Mouse (Mus musculus): Measurements from ENCODE around the gene Cep164. TPM values are rescaled to one million over a fixed set of nuclear protein-coding genes. Genes with fewer than 3 reads are reported as not detected.

Cep164 gene
- total RNA-seq, 2 experiments from 2014 or later, result 9.6 to 12.0 TPM

DNA sequence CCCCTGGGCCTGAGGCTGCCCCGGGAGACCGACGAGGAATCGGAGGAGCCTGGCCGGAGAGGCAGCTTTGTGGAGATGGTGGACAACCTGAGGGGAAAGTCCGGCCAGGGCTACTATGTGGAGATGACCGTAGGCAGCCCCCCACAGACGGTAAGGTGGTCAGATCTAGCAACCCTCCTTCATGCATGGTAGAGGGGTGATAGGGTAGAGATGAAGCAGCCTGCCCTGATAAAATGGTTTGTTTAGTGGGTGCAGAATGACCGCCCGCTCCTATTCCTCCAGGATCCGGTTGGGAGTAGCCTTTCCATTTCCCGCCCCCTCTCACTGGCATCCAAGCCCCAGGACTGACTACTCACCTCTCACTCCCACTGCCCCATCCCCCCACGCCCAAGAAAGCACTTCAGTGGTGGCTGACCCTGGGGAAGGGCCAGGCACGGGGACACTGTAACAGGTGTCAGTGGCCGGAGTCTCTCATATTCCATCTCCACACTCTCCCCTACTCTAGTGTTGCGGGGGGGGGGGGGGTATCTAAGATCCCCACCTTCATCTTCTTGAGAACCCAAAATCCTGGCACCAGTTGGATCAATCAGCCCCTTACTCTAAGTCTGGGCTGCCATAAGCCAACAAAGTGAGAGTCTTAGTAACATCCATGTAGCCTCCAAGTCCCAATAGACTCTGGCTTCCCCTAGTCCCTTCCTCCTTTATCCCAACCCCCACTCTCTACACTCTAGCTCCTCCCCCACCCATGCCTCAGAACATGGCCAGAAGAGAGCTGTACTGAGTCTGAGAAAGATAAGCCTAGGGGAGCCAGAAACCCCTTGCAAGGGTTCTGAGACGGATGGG is 10.9 kb upstream of the Cep164 start:
- no peak for DNase-seq (ENCODE audit: low spot score in 2 of 2)

DNA sequence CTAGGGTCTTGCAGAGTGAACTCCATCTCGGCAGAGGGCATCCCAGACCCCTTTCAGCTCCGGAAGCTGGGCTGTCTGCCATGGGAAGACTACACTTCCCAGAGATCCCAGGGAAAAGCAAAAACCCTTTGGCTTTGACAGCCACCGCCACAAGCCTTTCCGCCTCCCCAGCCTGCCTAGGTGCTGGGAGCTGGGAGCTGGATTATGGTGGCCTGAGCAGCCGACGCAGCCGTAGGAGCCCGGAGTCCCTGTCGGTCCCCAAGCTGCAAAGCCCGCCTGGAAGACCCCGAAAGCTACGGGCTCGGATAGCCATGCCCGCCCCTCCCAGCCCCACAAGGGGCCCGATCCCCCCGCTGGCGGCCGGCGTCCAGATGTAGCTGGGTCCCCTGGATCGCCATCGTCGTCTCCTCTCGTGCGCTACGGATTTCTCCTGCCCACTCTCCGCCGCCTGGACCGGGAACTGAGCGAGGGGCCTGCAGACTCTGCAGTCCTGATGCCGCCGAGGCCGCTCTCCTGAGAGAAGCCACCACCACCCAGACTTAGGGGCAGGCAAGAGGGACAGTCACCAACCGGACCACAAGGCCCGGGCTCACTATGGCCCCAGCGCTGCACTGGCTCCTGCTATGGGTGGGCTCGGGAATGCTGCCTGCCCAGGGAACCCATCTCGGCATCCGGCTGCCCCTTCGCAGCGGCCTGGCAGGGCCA is 10.1 kb upstream of the Cep164 start, which contains the start of gene Bace1:
Gene Bace1, plus strand, starts transcription at position 147 of the 705 bp plus-strand sequence.
- peak; percentile 67 to 68 for DNase-seq (ENCODE audit: low spot score in 2 of 2)

DNA sequence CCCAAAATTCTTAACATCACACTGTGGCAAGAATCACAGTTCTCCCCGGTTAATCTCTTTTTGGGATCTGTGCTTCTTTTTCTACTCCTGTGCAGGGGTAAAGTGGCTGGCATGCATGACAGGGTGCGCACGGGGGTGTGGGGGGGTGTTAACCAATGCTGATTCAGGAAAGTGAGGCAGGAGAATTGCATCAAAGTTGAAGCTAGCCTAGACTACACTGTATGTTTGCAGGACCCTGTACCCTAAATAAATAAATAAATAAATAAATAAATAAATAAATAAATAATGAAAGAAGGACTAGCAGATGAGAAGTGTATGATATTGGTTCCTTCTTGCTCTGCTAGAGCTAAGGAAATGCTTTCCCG is 9.6 kb upstream of the Cep164 start:
- DNase-seq (ENCODE audit: low spot score in 2 of 2), result no peak

DNA sequence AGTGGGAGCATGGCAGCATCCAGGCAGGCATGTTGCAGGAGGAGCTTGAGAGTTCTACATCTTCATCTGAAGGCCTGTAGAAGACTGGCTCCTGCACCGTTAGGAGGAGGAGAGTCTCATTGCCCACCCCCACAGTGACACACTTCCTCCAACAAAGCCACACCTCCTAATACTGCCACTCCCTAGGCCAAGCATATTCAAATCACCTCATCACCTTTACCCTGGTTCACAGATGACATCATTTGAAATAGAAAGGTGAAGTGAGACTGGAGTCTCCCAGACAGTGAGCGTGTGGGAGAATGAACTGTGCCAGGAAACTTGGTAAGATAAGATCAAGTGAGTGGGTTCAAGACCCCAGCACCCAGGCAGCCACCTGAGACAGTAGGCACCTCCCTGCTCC is 5.0 kb upstream of the Cep164 start:
- no peak for DNase-seq (ENCODE audit: low spot score in 2 of 2)

DNA sequence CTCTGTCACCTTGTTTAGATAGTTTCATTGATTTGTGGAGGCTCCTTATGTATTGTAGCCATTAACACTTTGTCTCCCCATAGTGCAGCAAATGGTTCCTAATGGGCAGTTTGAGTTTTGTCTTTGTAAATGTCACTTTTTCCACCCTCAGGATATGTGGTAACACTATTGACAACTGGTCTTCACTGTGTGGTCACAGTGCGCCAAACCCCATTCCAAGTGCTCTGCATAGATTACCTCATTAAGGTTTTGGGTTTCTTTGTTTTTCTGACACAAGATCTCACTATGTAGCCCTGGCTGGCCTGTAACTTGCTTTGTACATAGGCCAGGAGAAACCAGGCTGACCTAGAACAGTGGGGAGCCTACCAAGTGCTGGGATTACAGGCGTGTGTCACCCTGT is 4.4 kb upstream of the Cep164 start:
- no peak for DNase-seq (ENCODE audit: low spot score in 2 of 2)

DNA sequence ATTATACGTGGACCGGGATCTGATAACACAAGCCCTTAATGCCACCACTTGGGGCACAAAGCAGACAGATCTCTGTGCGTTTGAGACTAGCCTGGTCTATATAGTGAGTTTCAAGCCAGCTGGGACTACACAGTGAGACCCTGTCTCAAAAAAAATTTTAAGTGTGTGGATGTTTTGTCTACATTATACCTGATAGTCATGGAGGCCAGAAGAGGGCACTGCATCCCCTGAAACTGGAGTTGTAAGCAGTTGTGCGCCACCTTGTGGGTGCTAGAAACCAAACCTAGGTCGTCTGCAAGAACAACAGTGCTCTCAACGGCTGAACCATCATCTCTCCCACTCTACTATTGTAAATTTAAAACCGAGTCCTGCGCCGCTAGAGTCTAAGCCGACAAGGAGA is 616 bp upstream of the Cep164 start:
- peak in 1 of 2 experiments; percentile 60 for DNase-seq (ENCODE audit: low spot score in 2 of 2)

DNA sequence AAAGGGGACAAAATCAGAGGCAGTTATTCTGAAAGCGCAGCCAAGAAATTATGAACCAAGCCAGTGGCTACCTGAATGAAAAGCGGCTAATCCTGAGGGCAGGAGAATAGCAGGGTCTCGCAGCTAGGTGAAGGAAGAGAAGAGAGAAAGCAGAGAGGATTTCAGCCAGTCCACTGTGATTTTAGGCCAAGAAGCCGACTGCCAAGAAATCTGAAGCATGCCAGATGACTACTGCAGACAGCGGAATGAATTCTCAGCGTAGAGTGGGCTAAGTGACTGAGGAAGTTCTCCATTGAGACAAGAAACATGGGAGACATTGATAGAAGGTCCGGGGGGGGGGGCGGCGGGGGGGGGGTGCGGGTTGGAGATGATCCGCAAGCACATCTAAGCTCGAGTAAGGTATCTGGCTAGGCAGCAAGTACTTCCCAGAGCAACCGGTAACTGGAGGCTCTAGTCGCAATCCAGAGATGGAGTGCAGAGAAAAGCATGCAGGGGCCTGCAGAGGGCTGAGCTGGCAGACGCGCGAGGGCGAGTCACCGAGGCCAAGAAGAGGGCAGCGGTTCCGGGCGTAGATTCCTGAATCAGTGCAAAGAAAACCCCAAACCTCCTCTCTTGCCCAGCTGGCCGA is 714 bp downstream of the Cep164 start:
- DNase-seq (ENCODE audit: low spot score in 2 of 2), result peak in 1 of 2 experiments; percentile 43

DNA sequence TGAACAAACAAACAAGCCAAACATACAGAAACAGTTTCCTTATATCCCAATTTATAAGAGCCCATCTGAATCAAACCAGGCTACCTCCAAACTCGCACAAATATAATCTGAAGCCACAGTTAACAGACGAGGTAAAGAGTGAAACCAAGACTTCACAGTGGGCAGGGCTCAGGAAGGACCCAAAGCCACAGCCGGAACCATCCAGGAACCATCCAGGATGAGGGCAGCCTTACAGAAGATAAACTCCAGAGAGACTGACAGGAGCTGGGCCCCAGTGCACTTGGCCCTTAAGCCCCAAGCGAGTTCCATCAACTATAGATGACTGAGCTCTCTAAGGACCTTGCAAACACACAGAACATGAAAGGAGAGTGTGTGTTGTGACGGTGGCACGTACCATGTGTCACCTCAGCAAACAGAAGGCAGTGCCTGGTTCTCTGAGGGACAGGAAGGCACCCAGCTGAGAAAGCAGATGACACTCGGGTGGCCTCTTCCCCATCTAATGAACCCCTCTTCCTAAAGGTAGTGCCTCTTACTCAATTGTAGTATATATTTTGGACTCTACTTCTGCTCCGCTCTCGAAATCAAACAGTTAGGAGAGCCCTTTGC is 10.0 kb downstream of the Cep164 start:
- no peak for DNase-seq (ENCODE audit: low spot score in 2 of 2)

DNA sequence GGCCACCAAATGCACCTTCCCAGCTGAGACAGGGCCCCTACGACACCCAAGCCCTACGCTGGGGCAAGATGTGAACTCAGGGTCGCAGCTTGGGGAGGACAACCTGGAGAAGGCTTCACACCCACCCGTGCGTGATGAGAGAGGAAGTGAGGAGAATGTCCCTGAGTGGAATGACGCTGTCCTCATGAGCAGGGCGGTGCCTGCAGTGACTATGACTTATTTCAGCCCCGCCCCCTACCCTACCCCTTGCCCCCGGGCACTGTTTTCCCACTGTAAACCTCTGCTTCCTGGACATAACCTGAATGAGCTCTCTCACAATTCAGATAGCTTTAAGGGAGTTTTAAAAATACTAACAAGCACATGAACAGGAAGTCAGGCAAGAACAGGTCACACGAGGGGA is 13.0 kb downstream of the Cep164 start:
- no peak for DNase-seq (ENCODE audit: low spot score in 2 of 2)

DNA sequence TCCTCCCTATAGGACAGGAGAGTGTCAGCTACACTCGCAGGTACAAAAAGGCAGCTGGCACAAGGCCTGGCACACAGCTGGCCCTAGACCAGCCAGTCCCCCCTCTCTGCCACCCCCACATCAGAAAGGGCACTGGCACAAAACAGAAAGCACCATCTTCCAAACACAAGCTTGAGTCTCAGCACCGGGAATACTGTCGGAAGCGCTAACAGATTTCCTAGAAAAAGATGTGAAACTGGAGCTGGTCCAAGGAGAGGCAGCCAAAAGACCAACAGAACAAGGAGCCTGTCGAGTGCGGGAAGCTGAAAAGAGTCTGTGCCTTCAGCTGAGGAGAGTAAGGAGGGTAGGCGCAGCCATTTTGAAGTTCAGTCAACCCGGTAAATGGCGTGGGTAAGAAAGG is 13.4 kb downstream of the Cep164 start:
- DNase-seq (ENCODE audit: low spot score in 2 of 2), result no peak

DNA sequence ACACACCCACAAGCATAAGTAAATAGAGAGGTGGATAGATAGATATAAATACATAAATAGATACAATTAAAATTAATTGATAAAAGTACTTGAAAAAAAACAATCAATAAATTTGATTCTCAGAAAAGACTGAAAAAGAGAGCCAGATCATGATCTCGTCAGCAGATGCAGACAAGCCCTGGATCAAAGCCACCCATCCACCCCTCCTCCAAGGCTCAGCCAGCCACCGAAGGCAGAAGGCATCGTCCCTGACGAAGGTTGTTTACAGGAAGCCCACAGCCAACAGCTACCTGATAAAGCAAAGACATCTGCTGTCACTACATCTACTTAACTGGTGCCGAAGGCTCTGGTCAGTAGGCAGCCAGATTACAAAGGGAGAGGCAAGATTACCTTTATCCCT is 16.5 kb downstream of the Cep164 start:
- DNase-seq (ENCODE audit: low spot score in 2 of 2), result no peak

DNA sequence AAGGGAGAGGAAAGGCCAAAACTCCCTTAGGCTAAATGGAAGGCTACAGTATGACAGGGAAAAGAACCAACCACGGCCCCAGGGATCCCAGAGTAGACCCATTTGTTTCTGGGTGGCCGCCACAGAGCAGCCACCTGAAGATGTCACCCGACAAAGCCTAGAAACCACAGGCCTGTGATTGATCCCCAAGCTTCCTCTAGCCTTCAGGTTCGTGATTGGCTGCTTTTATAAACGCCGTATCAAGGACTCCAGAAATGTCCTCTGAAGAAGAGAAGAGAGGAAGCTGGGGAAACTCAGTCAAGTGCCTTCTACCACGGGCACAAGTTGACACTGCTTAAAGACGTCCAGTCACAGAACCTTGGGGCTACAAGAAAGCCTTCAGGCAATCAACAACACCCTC is 20.7 kb downstream of the Cep164 start:
- DNase-seq (ENCODE audit: low spot score in 2 of 2), result no peak

DNA sequence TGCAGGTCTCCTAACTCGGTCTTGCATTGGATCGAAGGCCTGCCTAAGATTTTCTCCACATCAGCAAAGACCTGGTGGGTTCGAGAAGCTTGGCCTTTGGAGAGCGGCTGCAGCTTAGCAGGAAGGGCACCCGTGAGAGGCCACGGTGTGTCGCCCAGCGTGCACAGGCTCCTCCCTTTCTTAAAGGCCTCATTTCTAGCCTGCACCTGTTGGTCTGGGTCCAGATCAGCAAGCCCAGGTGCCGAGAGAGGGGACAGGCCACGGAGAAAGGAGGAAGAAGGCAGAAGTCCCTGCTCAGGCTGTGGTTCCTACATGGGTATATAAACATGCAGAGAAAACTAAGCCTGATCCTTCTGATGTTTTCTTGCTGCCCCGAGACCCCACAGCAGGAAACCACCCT is 21.2 kb downstream of the Cep164 start:
- DNase-seq (ENCODE audit: low spot score in 2 of 2), result no peak

DNA sequence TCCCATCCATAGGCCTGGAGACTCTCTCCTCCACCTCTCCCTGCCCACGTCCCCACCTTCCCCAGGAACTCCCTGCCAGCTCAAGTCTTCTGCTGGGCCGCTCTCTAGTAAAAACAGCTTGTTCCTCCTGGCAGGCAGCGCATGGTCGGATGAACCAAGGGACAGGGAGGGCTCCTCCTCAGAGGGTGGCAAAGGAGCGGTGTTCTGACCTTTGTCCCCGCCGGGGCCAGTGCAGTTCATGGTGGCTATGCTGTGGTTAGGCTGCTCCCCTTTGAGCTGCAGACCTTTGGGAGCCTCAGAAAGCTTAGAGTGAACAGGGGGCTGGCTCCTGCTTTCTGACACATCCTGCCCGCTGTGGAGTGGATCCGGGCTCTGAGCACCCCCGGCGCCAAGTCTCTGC is 21.6 kb downstream of the Cep164 start:
- DNase-seq (ENCODE audit: low spot score in 2 of 2), result no peak

DNA sequence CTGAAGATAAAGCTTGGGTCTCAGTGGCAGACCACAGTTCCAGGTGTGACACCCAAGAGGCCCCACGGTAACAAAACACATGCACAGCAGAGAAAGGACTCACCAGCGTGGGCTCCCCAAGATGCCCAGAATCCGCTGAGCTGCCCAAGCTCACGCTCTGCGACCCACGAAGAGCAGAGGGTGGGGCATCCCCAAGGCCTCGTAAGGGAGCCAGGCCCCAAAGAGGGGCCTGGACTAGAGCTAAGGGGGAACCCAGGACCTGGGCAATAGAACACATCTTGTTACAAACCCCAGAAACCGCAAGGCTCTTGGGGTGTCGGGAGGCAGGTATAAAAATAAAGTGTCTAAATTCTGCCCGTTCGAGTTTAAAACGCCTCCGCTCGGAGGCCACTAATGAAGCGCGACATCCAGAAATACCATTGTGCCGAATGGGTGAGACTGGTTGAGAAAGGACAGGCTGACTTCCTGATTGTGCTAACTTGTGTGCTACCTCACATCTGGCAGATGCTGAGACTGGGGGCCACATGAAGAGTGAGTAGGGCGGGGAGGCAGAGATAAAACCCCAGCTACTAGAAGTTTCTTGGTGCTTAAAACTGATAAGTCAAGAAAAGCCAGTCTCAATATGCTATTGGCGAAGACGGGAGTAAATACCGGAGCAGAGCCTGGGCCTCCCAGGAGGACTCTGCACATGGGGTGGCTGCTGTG is 25.3 kb downstream of the Cep164 start:
- DNase-seq (ENCODE audit: low spot score in 2 of 2), result no peak

DNA sequence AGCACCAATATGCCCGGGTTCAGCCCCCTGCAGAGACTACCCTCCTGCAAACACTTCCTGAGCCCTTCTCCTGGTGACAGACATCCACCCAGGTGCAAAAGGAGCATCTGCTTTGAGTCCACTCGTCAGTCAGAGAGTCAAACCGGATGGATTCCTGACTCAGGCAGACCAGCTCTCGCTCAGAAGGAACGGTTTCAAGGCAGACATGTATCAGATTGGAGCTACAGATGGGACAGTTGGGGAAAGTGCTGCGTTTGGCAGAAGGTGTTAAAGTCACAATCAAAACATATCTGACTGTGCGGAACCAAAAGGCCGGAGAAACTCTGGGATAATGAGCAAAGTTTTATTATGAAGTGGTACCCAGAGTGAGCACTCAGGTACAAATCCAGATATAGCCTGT is 29.1 kb downstream of the Cep164 start:
- DNase-seq (ENCODE audit: low spot score in 2 of 2), result no peak

DNA sequence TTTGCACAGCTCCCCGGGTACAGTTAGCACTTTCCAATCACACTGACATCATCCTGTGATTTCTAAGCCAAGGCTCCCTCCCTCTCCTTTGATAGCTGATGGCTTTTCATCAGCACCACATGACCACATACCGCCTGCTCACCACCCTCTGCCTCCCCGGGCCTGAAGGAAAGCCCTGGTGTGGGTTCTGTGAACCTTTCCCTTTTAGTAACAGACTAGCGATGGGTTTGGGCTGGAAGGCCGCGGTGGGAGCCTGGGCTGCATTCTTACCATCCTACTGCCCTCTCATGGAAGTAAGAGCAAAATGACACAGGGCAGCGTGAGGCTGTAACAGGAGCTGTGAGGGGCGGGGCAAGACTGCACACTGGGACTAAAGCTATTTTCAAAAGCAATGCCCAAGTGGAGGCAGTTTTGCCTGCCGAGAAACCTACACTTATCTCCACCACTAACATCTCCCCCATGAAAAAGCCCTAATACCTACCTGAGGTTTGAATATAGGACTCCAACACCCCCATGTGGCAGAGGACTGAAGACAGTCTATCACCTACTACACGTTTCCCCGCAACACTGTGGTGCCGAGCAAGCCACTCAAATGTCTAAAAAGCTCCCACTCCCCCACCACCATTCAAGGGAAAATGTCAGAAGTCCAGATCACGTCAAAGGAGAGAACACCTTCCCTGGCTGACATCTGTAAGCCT is 29.9 kb downstream of the Cep164 start:
- DNase-seq (ENCODE audit: low spot score in 2 of 2), result no peak

DNA sequence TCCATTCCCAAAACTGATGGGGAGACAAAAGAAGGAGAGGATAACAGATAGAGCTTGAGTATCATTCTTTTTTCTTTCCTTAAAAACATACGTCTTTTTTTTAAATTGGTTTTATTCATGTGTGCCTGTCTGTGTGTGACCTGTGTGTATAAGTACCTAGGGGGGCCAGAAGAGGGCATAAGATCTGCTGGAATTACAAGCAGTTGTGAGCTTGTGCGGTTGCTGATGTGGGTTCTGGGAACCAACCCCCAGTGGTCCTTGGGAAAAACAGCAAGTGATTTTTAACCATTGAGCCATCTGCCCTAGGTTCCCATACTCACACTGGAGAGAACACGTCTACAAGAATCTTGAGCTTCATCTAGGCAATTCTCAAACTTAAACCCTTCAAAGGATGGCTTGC is 31.2 kb downstream of the Cep164 start:
- no peak for DNase-seq (ENCODE audit: low spot score in 2 of 2)

DNA sequence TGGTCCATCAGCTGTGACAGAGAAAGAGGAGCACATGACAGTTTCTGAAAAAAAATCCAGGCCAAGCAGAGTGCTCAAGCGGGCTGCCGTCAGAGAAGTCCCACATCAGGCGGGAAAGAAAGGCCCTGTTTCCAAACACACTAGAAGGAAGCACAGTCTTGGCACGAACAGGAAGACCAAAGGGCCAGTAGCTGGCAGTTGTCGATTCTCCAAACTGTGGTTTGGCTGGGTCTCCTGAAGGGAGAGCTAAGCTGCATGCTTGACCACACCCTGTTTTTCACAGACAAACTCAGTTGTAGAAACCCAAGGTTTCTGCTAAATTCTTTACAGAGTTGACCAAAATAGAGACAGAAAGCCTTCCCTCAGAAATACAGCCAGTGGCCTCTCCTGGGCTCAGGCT is 32.8 kb downstream of the Cep164 start:
- DNase-seq (ENCODE audit: low spot score in 2 of 2), result no peak

DNA sequence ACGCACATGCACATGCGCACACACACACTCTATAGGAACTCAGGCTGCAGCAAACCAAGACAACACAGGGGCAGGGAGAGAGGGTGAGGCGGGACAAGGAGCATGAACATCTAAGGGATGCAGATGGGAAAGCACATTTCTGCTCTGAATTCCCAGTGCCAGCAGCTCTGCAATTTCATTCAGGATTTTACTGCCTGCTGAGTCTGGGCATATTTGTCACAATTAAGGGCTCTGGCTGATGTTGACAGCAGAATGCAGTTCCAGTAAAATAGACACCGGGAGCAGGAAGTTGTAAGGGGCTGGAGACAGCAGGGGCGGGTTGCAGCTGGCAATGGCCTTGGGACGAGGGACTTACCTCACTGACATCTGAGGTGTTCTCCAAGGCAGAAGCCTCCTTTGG is 34.8 kb downstream of the Cep164 start:
- no peak for DNase-seq (ENCODE audit: low spot score in 2 of 2)

DNA sequence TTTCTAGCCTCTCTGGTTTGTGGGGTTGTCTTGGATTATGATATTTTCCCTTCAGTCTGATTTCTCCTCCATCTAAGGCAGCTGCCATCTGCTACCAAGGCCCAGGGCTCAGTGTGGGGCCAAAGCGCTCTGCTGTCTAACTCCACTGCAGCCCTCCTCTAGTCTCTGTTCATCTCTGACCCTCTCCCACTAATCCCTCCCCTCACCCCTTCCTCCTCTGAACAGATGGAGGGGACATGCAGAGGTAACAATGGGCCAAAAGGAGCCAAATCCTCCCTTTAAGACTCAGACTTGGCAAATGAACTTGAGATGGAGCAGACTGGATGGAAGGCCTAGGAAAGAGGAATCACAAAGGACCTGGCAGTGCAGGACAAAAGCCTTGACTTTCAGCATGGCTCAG is 36.3 kb downstream of the Cep164 start:
- DNase-seq (ENCODE audit: low spot score in 2 of 2), result no peak

Measured in adrenal gland, adult 18-20 months (tissue).